Mouse (Mus musculus) erythroblast, embryonic 14.5 days (primary cell): ENCODE measurements around the gene Rbm17.

Source experiments
- GATA1 ChIP-seq: IDR thresholded peaks from 2 replicates; pipeline ENCODE4 v1.6.1; 2012; ENCODE audit warnings: low read length, inconsistent platforms, mixed read lengths
- TAL1 ChIP-seq: IDR thresholded peaks from 3 replicates; pipeline ENCODE4 v1.6.1; 2012; ENCODE audit warnings: low read length, inconsistent platforms, mixed read lengths

GRCm38 (mm10) chr2:11604053-11604452 lies at the start of gene Rbm17:
- TF ChIP-seq GATA1, result no peak
- no peak for TF ChIP-seq TAL1
